Mouse (Mus musculus) CH12.LX (cell line): ENCODE measurements at regions not wholly inside any gene's neighbourhood (a gene's known extent, or its start where the extent isn't known, plus 50 kb on each side); places are given as distances from the start of the nearest gene placed in this dataset.

Experiments
- ELF1 ChIP-seq: IDR thresholded peaks from 2 replicates; pipeline ENCODE4 v1.6.1; 2014; ENCODE audit warnings: low read depth, mild to moderate bottlenecking, inconsistent platforms, low read length, improper control_type of control experiment
- GABPA ChIP-seq: IDR thresholded peaks from 2 replicates; pipeline ENCODE4 v1.6.1; 2012; ENCODE audit warnings: low read depth, low read length, improper control_type of control experiment, inconsistent platforms; ENCODE audit not compliant: insufficient replicate concordance
- HCFC1 ChIP-seq: IDR thresholded peaks from 2 replicates; pipeline ENCODE4 v1.6.1; 2012; ENCODE audit warnings: low read depth, mild to moderate bottlenecking, inconsistent platforms, low read length, improper control_type of control experiment

DNA sequence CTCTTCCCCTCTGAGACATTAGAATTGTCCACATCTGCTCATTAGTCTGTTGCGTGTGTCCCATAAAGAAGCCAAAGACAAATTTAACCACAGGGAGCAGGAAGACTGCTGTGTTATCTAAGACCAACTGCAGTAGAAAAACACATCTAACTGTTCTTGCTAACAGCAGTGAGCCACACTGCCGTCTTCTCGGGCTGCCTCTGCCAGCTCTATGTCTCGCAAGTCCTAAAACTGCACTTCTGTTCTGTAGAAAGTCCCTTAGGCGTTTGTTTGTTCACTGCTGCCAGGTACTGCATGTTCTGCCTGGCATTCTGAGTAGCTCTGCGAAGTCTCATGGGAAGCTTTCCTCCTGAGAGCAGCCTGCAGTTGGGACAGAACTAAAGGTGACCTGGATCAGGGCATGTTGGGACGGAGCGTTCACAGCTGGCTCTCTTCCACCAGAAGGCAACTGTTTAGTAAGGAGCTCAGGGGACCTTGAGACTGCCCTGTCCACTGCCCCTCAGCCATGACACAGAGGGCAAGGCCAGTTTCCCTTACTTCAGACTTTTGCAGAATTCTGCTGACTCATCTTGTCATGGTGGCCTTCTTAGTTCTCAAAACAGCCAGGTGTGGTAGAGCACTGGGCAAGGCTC is 157.4 kb upstream of the Nampt start:
- TF ChIP-seq ELF1 (no peak), GABPA (no peak), HCFC1 (no peak)
